Mouse (Mus musculus): ENCODE data around the gene Chd9.

GRCm38 (mm10) chr8:90956390-90956789 is 128.2 kb downstream of the Chd9 start:
- no peak for TF ChIP-seq CTCF (IDR thresholded peaks at IDR 0.05; ENCODE audit: low read depth, low read length)
- no peak for TF ChIP-seq POLR2A (IDR thresholded peaks at IDR 0.05; ENCODE audit: borderline replicate concordance, low read depth, low read length)
